Comparison of ENCODE assay signal across 25 mouse cellular contexts in genomic region chr2:53488301-53488700, GRCm38 (mm10).
DNase-seq lines count a peak whose midpoint lies in the region; ATAC-seq and TF ChIP-seq lines count a peak whose summit lies in the region.
"Had no signal": no experiment of that assay in that cellular context is flagged by ENCODE, and none has a peak within 500 bp of the region (broad histone marks: within the 10 kb centered on the region; RNA-seq: fewer than 3 reads in every experiment).

No protein-coding gene starts in this region.

- no peak overlapping the region for H3K4me3 ChIP-seq in forebrain, embryonic 13.5 days
- H3K4me3 ChIP-seq in forebrain, embryonic 12.5 days (replicated peaks): no peak overlapping the region
- H3K4me3 ChIP-seq in forebrain, embryonic 15.5 days: no peak overlapping the region
- no peak overlapping the region for H3K4me3 ChIP-seq in forebrain, embryonic 11.5 days (ENCODE audit: low read depth, low read length)
- H3K4me3 ChIP-seq in forebrain, postnatal 0 days (ENCODE audit: low read depth, low read length): no peak overlapping the region
- H3K4me3 ChIP-seq in hindbrain, embryonic 13.5 days: no peak overlapping the region
- H3K4me3 ChIP-seq: embryonic facial prominence, embryonic 13.5 days; embryonic facial prominence, embryonic 15.5 days; erythroblast, embryonic 14.5 days had no signal

- no peaks in the 10 kb centered on the region for H3K27me3 ChIP-seq in forebrain, embryonic 13.5 days
- H3K27me3 ChIP-seq in forebrain, embryonic 12.5 days: no peaks in the 10 kb centered on the region
- H3K27me3 ChIP-seq in forebrain, embryonic 15.5 days: no peaks in the 10 kb centered on the region
- H3K27me3 ChIP-seq in forebrain, embryonic 11.5 days (ENCODE audit: control insufficient read depth, insufficient read depth, low read length): no peaks in the 10 kb centered on the region
- no peaks in the 10 kb centered on the region for H3K27me3 ChIP-seq in forebrain, postnatal 0 days (ENCODE audit: insufficient read depth, low read length)
- H3K27me3 ChIP-seq in hindbrain, embryonic 13.5 days: no peaks in the 10 kb centered on the region
- H3K27me3 ChIP-seq: CH12.LX; embryonic facial prominence, embryonic 13.5 days; embryonic facial prominence, embryonic 15.5 days; Patski had no signal

- ATAC-seq in forebrain, embryonic 13.5 days: peak; percentile 74
- ATAC-seq in forebrain, embryonic 12.5 days (ENCODE audit: low FRiP score): no peak; the same call in 1 of the 2 replicates
- ATAC-seq in forebrain, embryonic 15.5 days (replicated peaks): 0 out of 2 replicates have a peak, but pooled peaks have one; percentile 76
- no peak for ATAC-seq in forebrain, embryonic 11.5 days (replicated peaks; ENCODE audit: low FRiP score)
- ATAC-seq in forebrain, postnatal 0 days: peak; percentile 29; the same call in 1 of the 2 replicates
- ATAC-seq in hindbrain, embryonic 13.5 days (ENCODE audit: low FRiP score): no peak
- ATAC-seq: activated CD4-positive, CD25-positive, alpha-beta regulatory T cell, adult 4 months; CD4-positive, CD25-positive, alpha-beta regulatory T cell, adult 4 months; Patski had no signal

- H3K9me3 ChIP-seq in forebrain, embryonic 13.5 days (replicated peaks): no peaks in the 10 kb centered on the region
- H3K9me3 ChIP-seq in forebrain, embryonic 12.5 days: no peaks in the 10 kb centered on the region
- no peaks in the 10 kb centered on the region for H3K9me3 ChIP-seq in forebrain, embryonic 15.5 days
- H3K9me3 ChIP-seq in forebrain, embryonic 11.5 days (ENCODE audit: control insufficient read depth, low read length): no peaks in the 10 kb centered on the region
- no peaks in the 10 kb centered on the region for H3K9me3 ChIP-seq in forebrain, postnatal 0 days (ENCODE audit: low read length)
- no peaks in the 10 kb centered on the region for H3K9me3 ChIP-seq in hindbrain, embryonic 13.5 days
- H3K9me3 ChIP-seq: embryonic facial prominence, embryonic 13.5 days; embryonic facial prominence, embryonic 15.5 days; G1E had no signal

- no peak overlapping the region for H3K4me2 ChIP-seq in forebrain, embryonic 13.5 days
- no peak overlapping the region for H3K4me2 ChIP-seq in forebrain, embryonic 12.5 days
- H3K4me2 ChIP-seq in forebrain, embryonic 15.5 days (replicated peaks): no peak overlapping the region
- H3K4me2 ChIP-seq in forebrain, embryonic 11.5 days (ENCODE audit: low read depth, low read length, severe bottlenecking): no peak overlapping the region
- no peak overlapping the region for H3K4me2 ChIP-seq in forebrain, postnatal 0 days (ENCODE audit: low read depth)
- H3K4me2 ChIP-seq in hindbrain, embryonic 13.5 days: no peak overlapping the region
- H3K4me2 ChIP-seq: embryonic facial prominence, embryonic 13.5 days; embryonic facial prominence, embryonic 15.5 days had no signal

- H3K27ac ChIP-seq in forebrain, embryonic 13.5 days: no peak overlapping the region
- H3K27ac ChIP-seq in forebrain, embryonic 12.5 days: no peak overlapping the region
- H3K27ac ChIP-seq in forebrain, embryonic 15.5 days (replicated peaks): no peak overlapping the region
- no peak overlapping the region for H3K27ac ChIP-seq in forebrain, embryonic 11.5 days (ENCODE audit: low read depth, low read length)
- no peak overlapping the region for H3K27ac ChIP-seq in forebrain, postnatal 0 days (ENCODE audit: low read depth, low read length)
- no peak overlapping the region for H3K27ac ChIP-seq in hindbrain, embryonic 13.5 days
- H3K27ac ChIP-seq: embryonic facial prominence, embryonic 13.5 days; embryonic facial prominence, embryonic 15.5 days had no signal

- TF ChIP-seq CTCF in forebrain, postnatal 0 days (IDR thresholded peaks at IDR 0.05; ENCODE audit: low read depth): no peak

- no peak for DNase-seq in forebrain, embryonic 11.5 days (ENCODE audit: low spot score)
- no peak for DNase-seq in forebrain, postnatal 0 days
- DNase-seq: adrenal gland, adult 8-10 months; adrenal gland, postnatal 14 days; adrenal gland, postnatal 36 days; B cell, adult 2 months; cerebellum, adult 11 months; cerebellum, adult 18-20 months; cerebellum, adult 8-10 months; cerebellum, adult 9-11 months; cerebellum, postnatal 14 days; cerebellum, postnatal 36 days; embryo, embryonic 11 days had no signal

- H3K9ac ChIP-seq in forebrain, embryonic 13.5 days: no peak overlapping the region
- H3K9ac ChIP-seq in forebrain, embryonic 12.5 days: no peak overlapping the region
- no peak overlapping the region for H3K9ac ChIP-seq in forebrain, embryonic 15.5 days (replicated peaks)
- no peak overlapping the region for H3K9ac ChIP-seq in forebrain, embryonic 11.5 days (ENCODE audit: low read length)
- no peak overlapping the region for H3K9ac ChIP-seq in forebrain, postnatal 0 days
- H3K9ac ChIP-seq in hindbrain, embryonic 13.5 days: no peak overlapping the region
- H3K9ac ChIP-seq: embryonic facial prominence, embryonic 13.5 days; embryonic facial prominence, embryonic 15.5 days had no signal

- WGBS in forebrain, embryonic 13.5 days: 47% methylated on average over 1 of the region's 1 CpGs
- 53% methylated on average over 1 of the region's 1 CpGs for WGBS in forebrain, embryonic 12.5 days
- WGBS in forebrain, embryonic 15.5 days: 27% methylated on average over 1 of the region's 1 CpGs
- 63% methylated on average over 1 of the region's 1 CpGs for WGBS in forebrain, embryonic 11.5 days
- WGBS in forebrain, postnatal 0 days: 22% methylated on average over 1 of the region's 1 CpGs
- 84% methylated on average over 1 of the region's 1 CpGs for WGBS in hindbrain, embryonic 13.5 days

- peaks cover 11% of the 10 kb centered on the region for H3K4me1 ChIP-seq in forebrain, embryonic 13.5 days
- no peaks in the 10 kb centered on the region for H3K4me1 ChIP-seq in forebrain, embryonic 12.5 days
- H3K4me1 ChIP-seq in forebrain, embryonic 15.5 days: peaks cover 6% of the 10 kb centered on the region; the same call in 1 of the 2 replicates
- H3K4me1 ChIP-seq in forebrain, embryonic 11.5 days (replicated peaks; ENCODE audit: control insufficient read depth, insufficient read depth, low read length): no peaks in the 10 kb centered on the region
- H3K4me1 ChIP-seq in forebrain, postnatal 0 days (ENCODE audit: insufficient read depth): no peaks in the 10 kb centered on the region
- H3K4me1 ChIP-seq in hindbrain, embryonic 13.5 days (replicated peaks): 0 out of 2 replicates have a peak, but pooled peaks cover 3% of the 10 kb centered on the region
- H3K4me1 ChIP-seq: embryonic facial prominence, embryonic 13.5 days; embryonic facial prominence, embryonic 15.5 days had no signal

- no peaks in the 10 kb centered on the region for H3K36me3 ChIP-seq in forebrain, embryonic 13.5 days (ENCODE audit: poor library complexity, severe bottlenecking)
- no peaks in the 10 kb centered on the region for H3K36me3 ChIP-seq in forebrain, embryonic 12.5 days (replicated peaks)
- H3K36me3 ChIP-seq in forebrain, embryonic 15.5 days: no peaks in the 10 kb centered on the region
- H3K36me3 ChIP-seq in forebrain, embryonic 11.5 days (ENCODE audit: control insufficient read depth, insufficient read depth, low read length): no peaks in the 10 kb centered on the region
- H3K36me3 ChIP-seq in forebrain, postnatal 0 days (ENCODE audit: insufficient read depth): no peaks in the 10 kb centered on the region
- H3K36me3 ChIP-seq in hindbrain, embryonic 13.5 days: no peaks in the 10 kb centered on the region
- H3K36me3 ChIP-seq: embryonic facial prominence, embryonic 13.5 days; embryonic facial prominence, embryonic 15.5 days; G1E had no signal

Comparison
In these comparisons a context has a peak if more than half of its experiments do, and no peak if none do; other contexts are left out.
1. ATAC-seq: peak in forebrain, embryonic 13.5 days (single experiment), forebrain, embryonic 15.5 days (single experiment) and forebrain, postnatal 0 days (single experiment); none in forebrain, embryonic 12.5 days (single experiment), forebrain, embryonic 11.5 days (single experiment) and hindbrain, embryonic 13.5 days (single experiment).